Mouse (Mus musculus): ENCODE results near the gene Ercc4.

The Ercc4 gene
- long read RNA-seq, experiment 1, partial matches to known transcripts: 3 of 7 reads
- long read RNA-seq, experiment 1, other reads (novel, unspliced or antisense): 2 of 7 reads
- long read RNA-seq, experiment 2, transcript Ercc4-201 (11 exons, 3,480 nt): major isoform, 8 of 10 reads
- long read RNA-seq, experiment 2, partial matches to known transcripts: 2 of 10 reads
- long read RNA-seq, experiment 2, other reads (novel, unspliced or antisense): 0 of 10 reads

GRCm38 (mm10) chr16:13109156-13109989 is at the start of gene Ercc4:
Ercc4 (plus strand) TSS chr16:13109684.
- intact Hi-C loops (cut with DNase I): no loop called here

- intact Hi-C loops (cut with DNase I): no loop called here
Measured at GRCm38 (mm10) chr16:13061113-13061512, 48.4 kb upstream of the Ercc4 start.

- intact Hi-C loops (cut with DNase I): no loop called here
Measured at GRCm38 (mm10) chr16:13074176-13074575, 35.3 kb upstream of the Ercc4 start.

- intact Hi-C loops (cut with DNase I): no loop called here
Measured at GRCm38 (mm10) chr16:13080161-13080560, 29.3 kb upstream of the Ercc4 start.

- intact Hi-C loops (cut with DNase I): no loop called here
Measured at GRCm38 (mm10) chr16:13083155-13083798, 26.2 kb upstream of the Ercc4 start.

- intact Hi-C loops (cut with DNase I): no loop called here
Measured at GRCm38 (mm10) chr16:13108356-13108755, 1.1 kb upstream of the Ercc4 start.

- intact Hi-C loops (cut with DNase I): loop anchor here (10.0 kb wide), 3 partner anchors 295 to 625 kb away; partner anchors contain the start of gene Pla2g10
Measured at GRCm38 (mm10) chr16:13109990-13110595, 609 bp downstream of the Ercc4 start.

GRCm38 (mm10) chr16:13114821-13115220 is 5.3 kb downstream of the Ercc4 start:
- intact Hi-C loops (cut with DNase I): loop anchor here (10.0 kb wide), 3 partner anchors 290 to 620 kb away; partner anchors contain the start of gene Pla2g10

GRCm38 (mm10) chr16:13115466-13115865 is 6.0 kb downstream of the Ercc4 start:
- intact Hi-C loops (cut with DNase I): loop anchor here (10.0 kb wide), 3 partner anchors 289 to 619 kb away; partner anchors contain the start of gene Pla2g10

- intact Hi-C loops (cut with DNase I): loop anchor here (10.0 kb wide), 3 partner anchors 287 to 617 kb away; partner anchors contain the start of gene Pla2g10
Measured at GRCm38 (mm10) chr16:13117299-13117966, 7.9 kb downstream of the Ercc4 start.

- intact Hi-C loops (cut with DNase I): loop anchor here (10.0 kb wide), 3 partner anchors 287 to 617 kb away; partner anchors contain the start of gene Pla2g10
Measured at GRCm38 (mm10) chr16:13117967-13118430, 8.5 kb downstream of the Ercc4 start.

- intact Hi-C loops (cut with DNase I): loop anchor here (10.0 kb wide), 3 partner anchors 286 to 616 kb away; partner anchors contain the start of gene Pla2g10
Measured at GRCm38 (mm10) chr16:13118754-13119294, 9.3 kb downstream of the Ercc4 start.

GRCm38 (mm10) chr16:13119641-13120350 is 10.3 kb downstream of the Ercc4 start:
- intact Hi-C loops (cut with DNase I): loop anchor here (10.0 kb wide), 3 partner anchors 285 to 615 kb away; partner anchors contain the start of gene Pla2g10

GRCm38 (mm10) chr16:13125357-13125756 is 15.9 kb downstream of the Ercc4 start:
- intact Hi-C loops (cut with DNase I): no loop called here

- intact Hi-C loops (cut with DNase I): no loop called here
Measured at GRCm38 (mm10) chr16:13127566-13127965, 18.1 kb downstream of the Ercc4 start.

GRCm38 (mm10) chr16:13130412-13130811 is 20.9 kb downstream of the Ercc4 start:
- intact Hi-C loops (cut with DNase I): no loop called here

- intact Hi-C loops (cut with DNase I): no loop called here
Measured at GRCm38 (mm10) chr16:13141220-13141619, 31.7 kb downstream of the Ercc4 start.

GRCm38 (mm10) chr16:13143932-13144331 is 34.4 kb downstream of the Ercc4 start:
- intact Hi-C loops (cut with DNase I): no loop called here

GRCm38 (mm10) chr16:13144682-13145410 is 35.4 kb downstream of the Ercc4 start:
- intact Hi-C loops (cut with DNase I): no loop called here

Measured in adrenal gland (tissue).